In the genomic region with DNA sequence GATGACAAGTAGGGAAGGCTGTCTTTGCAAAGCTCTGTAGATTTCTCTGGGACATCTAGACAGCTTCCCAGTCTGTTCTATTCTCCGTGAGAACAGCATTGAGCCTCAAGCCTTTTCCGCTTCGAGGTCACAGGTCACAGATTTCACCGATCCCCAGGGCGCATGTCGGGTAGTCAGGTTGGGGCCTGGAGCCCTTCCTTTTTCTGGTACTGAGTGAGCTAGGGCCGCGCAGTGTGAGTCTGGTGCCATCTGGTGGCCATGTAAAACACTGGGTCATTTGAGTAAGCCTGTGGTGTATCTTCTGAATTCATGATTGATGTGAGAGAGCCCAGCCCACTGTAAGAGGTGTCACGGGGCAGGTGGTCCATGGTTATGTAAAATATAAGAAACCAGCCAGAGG, we compare ENCODE assay signal across 7 mouse cellular contexts. TPM values are rescaled to one million over a fixed set of nuclear protein-coding genes. Genes with fewer than 3 reads are reported as not detected.
DNase-seq lines count a peak whose midpoint lies in the region; ATAC-seq and TF ChIP-seq lines count a peak whose summit lies in the region.

No protein-coding gene starts in this region.

- TF ChIP-seq POLR2A in small intestine, adult 2 months (IDR thresholded peaks at IDR 0.05; ENCODE audit: low read depth, low read length), result no peak

- no peak overlapping the region for H3K27ac ChIP-seq in forebrain, postnatal 0 days (ENCODE audit: low read depth, low read length)
- no peak overlapping the region for H3K27ac ChIP-seq in small intestine, adult 2 months (ENCODE audit: insufficient read depth, low read depth, low read length)

- peak; percentile 71 for ATAC-seq in forebrain, postnatal 0 days
- peak; percentile 90 for ATAC-seq in megakaryocyte-erythroid progenitor cell, adult 5-6 weeks (replicated peaks; ENCODE audit: low FRiP score, low TSS enrichment, poor library complexity, severe bottlenecking)

- no peak overlapping the region for H3K9ac ChIP-seq in forebrain, postnatal 0 days

- H3K9me3 ChIP-seq in forebrain, postnatal 0 days (ENCODE audit: low read length), result no peaks in the 10 kb centered on the region

- H3K27me3 ChIP-seq in forebrain, postnatal 0 days (ENCODE audit: insufficient read depth, low read length), result no peaks in the 10 kb centered on the region
- H3K27me3 ChIP-seq in small intestine, adult 2 months (ENCODE audit: control insufficient read depth, insufficient read depth, low read length), result no peaks in the 10 kb centered on the region

- no peaks in the 10 kb centered on the region for H3K4me1 ChIP-seq in forebrain, postnatal 0 days (ENCODE audit: insufficient read depth)
- H3K4me1 ChIP-seq in small intestine, adult 2 months (ENCODE audit: control insufficient read depth, insufficient read depth, insufficient read length, low read length), result no peaks in the 10 kb centered on the region

- H3K4me2 ChIP-seq in forebrain, postnatal 0 days (ENCODE audit: low read depth), result no peak overlapping the region

- TF ChIP-seq CTCF in forebrain, postnatal 0 days (IDR thresholded peaks at IDR 0.05; ENCODE audit: low read depth), result peak; percentile 84
- TF ChIP-seq CTCF in small intestine, adult 2 months (IDR thresholded peaks at IDR 0.05; ENCODE audit: extremely low read depth, insufficient read length, insufficient replicate concordance, low read depth, low read length), result peak; percentile 92; the same call in 1 of the 2 replicates

- H3K4me3 ChIP-seq in forebrain, postnatal 0 days (ENCODE audit: low read depth, low read length), result no peak overlapping the region
- no peak overlapping the region for H3K4me3 ChIP-seq in small intestine, adult 2 months (ENCODE audit: low read depth, low read length)

- peak; percentile 87 for DNase-seq in NIH3T3 (ENCODE audit: low read depth)
- peak; percentile 82 for DNase-seq in c-Kit-positive CD71-negative TER-119-negative erythroid progenitor cells, embryonic 14.5 days (ENCODE audit: low read depth)
- peak; percentile 63 for DNase-seq in forebrain, postnatal 0 days
- peak; percentile 26 for DNase-seq in hindlimb bud, embryonic 11.5 days (ENCODE audit: extremely low spot score, low read depth, low spot score)
- DNase-seq in left cerebral cortex, adult 18-20 months (ENCODE audit: low spot score in 2 of 2), result peak; percentile 71

- 47% methylated on average over 9 of the region's 9 CpGs for WGBS in forebrain, postnatal 0 days
- WGBS in small intestine, adult 2 months, result 19% methylated on average over 9 of the region's 9 CpGs

- no peaks in the 10 kb centered on the region for H3K36me3 ChIP-seq in forebrain, postnatal 0 days (ENCODE audit: insufficient read depth)
- no peaks in the 10 kb centered on the region for H3K36me3 ChIP-seq in small intestine, adult 2 months (ENCODE audit: control insufficient read depth, insufficient read depth, low read length)

RNA-seq across cellular contexts. Expression of gene H2-Ob, which starts 3.8 kb away (rescaled TPM):
- total RNA-seq in forebrain, postnatal 0 days (2014; rRNA removed), result 0.10 TPM in 1 of 2 replicates, not detected in the other
- 0.33 and 0.36 TPM in 2 replicates for polyA plus RNA-seq in forebrain, postnatal 0 days (2015; fragmentation: Nextera tagmentation; extraction: Ambion mirVana)
- total RNA-seq in left cerebral cortex, adult 18-20 months (2021), result under 1 TPM; 0.40 to 0.44 TPM
- 8.7 and 32.0 TPM in 2 replicates for total RNA-seq in megakaryocyte-erythroid progenitor cell, adult 5-6 weeks (2014; fragmentation: Nextera tagmentation)
- total RNA-seq in megakaryocyte-erythroid progenitor cell, adult 5-6 weeks (2017), result 7.8 and 10.4 TPM in 2 replicates
- 5.3 and 13.7 TPM in 2 replicates for polyA plus RNA-seq in small intestine, adult 2 months (2012; rRNA removed)

RNA-seq across cellular contexts. Expression of gene H2-Ab1, which starts 22.6 kb away (rescaled TPM):
- total RNA-seq in forebrain, postnatal 0 days (2014; rRNA removed), result 0.38 and 2.0 TPM in 2 replicates
- polyA plus RNA-seq in forebrain, postnatal 0 days (2015; fragmentation: Nextera tagmentation; extraction: Ambion mirVana), result 1.8 and 2.1 TPM in 2 replicates
- 1 to 10 TPM; 3.2 to 5.2 TPM for total RNA-seq in left cerebral cortex, adult 18-20 months (2021)
- 20.3 and 24.1 TPM in 2 replicates for total RNA-seq in megakaryocyte-erythroid progenitor cell, adult 5-6 weeks (2014; fragmentation: Nextera tagmentation)
- 68.7 and 80.9 TPM in 2 replicates for total RNA-seq in megakaryocyte-erythroid progenitor cell, adult 5-6 weeks (2017)
- 860 and 5,426 TPM in 2 replicates for polyA plus RNA-seq in small intestine, adult 2 months (2012; rRNA removed)

RNA-seq across cellular contexts. Expression of gene Tap2, which starts 31.6 kb away (rescaled TPM):
- 1.3 and 1.9 TPM in 2 replicates for total RNA-seq in forebrain, postnatal 0 days (2014; rRNA removed)
- 3.2 and 3.8 TPM in 2 replicates for polyA plus RNA-seq in forebrain, postnatal 0 days (2015; fragmentation: Nextera tagmentation; extraction: Ambion mirVana)
- total RNA-seq in left cerebral cortex, adult 18-20 months (2021), result 10 to 100 TPM; 10.7 to 11.7 TPM
- 25.8 and 90.1 TPM in 2 replicates for total RNA-seq in megakaryocyte-erythroid progenitor cell, adult 5-6 weeks (2014; fragmentation: Nextera tagmentation)
- total RNA-seq in megakaryocyte-erythroid progenitor cell, adult 5-6 weeks (2017), result 49.7 and 50.5 TPM in 2 replicates
- 30.4 and 66.1 TPM in 2 replicates for polyA plus RNA-seq in small intestine, adult 2 months (2012; rRNA removed)

RNA-seq across cellular contexts. Expression of gene Psmb8, which starts 37.4 kb away (rescaled TPM):
- 1.5 and 2.9 TPM in 2 replicates for total RNA-seq in forebrain, postnatal 0 days (2014; rRNA removed)
- 4.8 and 7.2 TPM in 2 replicates for polyA plus RNA-seq in forebrain, postnatal 0 days (2015; fragmentation: Nextera tagmentation; extraction: Ambion mirVana)
- total RNA-seq in left cerebral cortex, adult 18-20 months (2021), result 1 to 10 TPM; 4.6 to 5.5 TPM
- total RNA-seq in megakaryocyte-erythroid progenitor cell, adult 5-6 weeks (2014; fragmentation: Nextera tagmentation), result 50.4 and 71.2 TPM in 2 replicates
- total RNA-seq in megakaryocyte-erythroid progenitor cell, adult 5-6 weeks (2017), result 103 and 243 TPM in 2 replicates
- polyA plus RNA-seq in small intestine, adult 2 months (2012; rRNA removed), result 135 and 293 TPM in 2 replicates

RNA-seq across cellular contexts. Expression of gene Psmb9, which starts 47.4 kb away (rescaled TPM):
- total RNA-seq in forebrain, postnatal 0 days (2014; rRNA removed), result 1.2 and 1.9 TPM in 2 replicates
- polyA plus RNA-seq in forebrain, postnatal 0 days (2015; fragmentation: Nextera tagmentation; extraction: Ambion mirVana), result 2.0 and 2.3 TPM in 2 replicates
- 1 to 10 TPM; 2.6 to 2.8 TPM for total RNA-seq in left cerebral cortex, adult 18-20 months (2021)
- 55.1 and 57.5 TPM in 2 replicates for total RNA-seq in megakaryocyte-erythroid progenitor cell, adult 5-6 weeks (2014; fragmentation: Nextera tagmentation)
- 56.2 and 95.8 TPM in 2 replicates for total RNA-seq in megakaryocyte-erythroid progenitor cell, adult 5-6 weeks (2017)
- polyA plus RNA-seq in small intestine, adult 2 months (2012; rRNA removed), result 112 and 204 TPM in 2 replicates

Comparison
In these comparisons a context has a peak if more than half of its experiments do, and no peak if none do; other contexts are left out.
1. DNase-seq: peak in every context shown above with its lines; median percentile 87 in NIH3T3; 82 in c-Kit-positive CD71-negative TER-119-negative erythroid progenitor cells, embryonic 14.5 days; 71 in left cerebral cortex, adult 18-20 months; 63 in forebrain, postnatal 0 days; 26 in hindlimb bud, embryonic 11.5 days.